Mouse (Mus musculus): ENCODE results near the gene Ndufs2. TPM values are rescaled to one million over a fixed set of nuclear protein-coding genes. Genes with fewer than 3 reads are reported as not detected.

The Ndufs2 gene
- polyA plus RNA-seq, 1 experiment from 2014 or later: 268 TPM

DNA sequence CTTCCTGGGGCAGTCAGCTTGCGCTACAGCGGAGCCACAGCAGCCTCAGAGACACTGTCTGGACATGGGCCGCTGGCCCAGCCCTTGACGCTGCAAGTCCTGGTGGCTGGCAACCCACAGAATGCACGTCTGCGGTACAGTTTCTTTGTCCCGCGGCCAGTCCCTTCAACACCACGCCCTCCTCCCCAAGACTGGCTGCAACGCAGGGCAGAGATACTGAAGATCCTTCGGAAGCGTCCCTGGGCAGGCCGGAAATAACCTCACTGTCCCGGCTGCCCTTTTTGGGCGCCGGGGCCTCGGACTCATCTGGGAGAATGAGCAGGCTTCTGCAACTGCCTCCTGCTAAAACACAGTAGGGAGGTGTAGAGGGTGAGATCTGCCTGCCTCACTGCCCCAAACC is 7.7 kb upstream of the Ndufs2 start:
- Histone ChIP-seq H3K4me3 (no peak overlapping the region), H3K27me3 (ENCODE audit: low read depth, poor library complexity, severe bottlenecking) (no peaks in the 10 kb centered on the region), H3K4me1 (peaks cover 21% of the 10 kb centered on the region), H3K9me3 (replicated peaks) (no peaks in the 10 kb centered on the region), H3K27ac (replicated peaks) (no peak overlapping the region), H3K36me3 (peaks cover 37% of the 10 kb centered on the region)
- 85% methylated on average over 17 of the region's 17 CpGs for WGBS
- no peak for DNase-seq (ENCODE audit: low spot score)

DNA sequence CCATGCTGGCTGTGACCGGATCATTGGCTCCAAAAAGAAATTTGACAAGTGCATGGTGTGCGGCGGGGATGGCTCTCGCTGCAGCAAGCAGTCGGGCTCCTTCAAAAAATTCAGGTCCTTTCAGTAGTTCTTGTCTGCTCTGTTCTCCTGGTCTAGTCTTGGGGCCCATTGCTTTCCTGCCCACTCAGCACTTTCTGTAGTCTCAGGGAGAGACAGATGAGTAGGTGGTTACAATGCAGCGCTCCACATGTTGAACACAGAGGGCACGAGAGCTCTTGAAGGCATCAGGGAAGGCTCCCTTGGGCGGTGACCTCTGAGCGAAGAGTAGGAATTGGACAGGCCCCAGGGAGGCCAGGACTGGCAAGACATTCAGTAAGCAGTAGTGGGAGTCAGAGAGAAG is 6.6 kb upstream of the Ndufs2 start:
- Histone ChIP-seq H3K4me1 (peaks cover 18% of the 10 kb centered on the region), H3K4me3 (no peak overlapping the region), H3K9me3 (replicated peaks) (no peaks in the 10 kb centered on the region), H3K36me3 (peaks cover 46% of the 10 kb centered on the region), H3K27ac (replicated peaks) (no peak overlapping the region), H3K27me3 (ENCODE audit: low read depth, poor library complexity, severe bottlenecking) (no peaks in the 10 kb centered on the region)
- no peak for DNase-seq (ENCODE audit: low spot score)
- WGBS: 90% methylated on average over 9 of the region's 9 CpGs

- H3K27ac ChIP-seq (replicated peaks): peak overlapping the region; percentile 6; the same call in 1 of the 2 replicates
- H3K4me1 ChIP-seq: peaks cover 18% of the 10 kb centered on the region
- WGBS: 66% methylated on average over 15 of the region's 15 CpGs
- peak overlapping the region; percentile 11; the same call in 1 of the 2 replicates for H3K4me3 ChIP-seq
- DNase-seq (ENCODE audit: low spot score): peak; percentile 69
- H3K27me3 ChIP-seq (ENCODE audit: low read depth, poor library complexity, severe bottlenecking): no peaks in the 10 kb centered on the region
- peaks cover 47% of the 10 kb centered on the region for H3K36me3 ChIP-seq
- no peaks in the 10 kb centered on the region for H3K9me3 ChIP-seq (replicated peaks)
Observed at GRCm38 (mm10) chr1:171256937-171257548, 5.9 kb upstream of the Ndufs2 start.

GRCm38 (mm10) chr1:171256095-171256818 is 5.1 kb upstream of the Ndufs2 start:
- Histone ChIP-seq H3K27ac (replicated peaks) (peak overlapping the region; percentile 6; the same call in 1 of the 2 replicates), H3K9me3 (replicated peaks) (no peaks in the 10 kb centered on the region), H3K4me3 (no peak overlapping the region), H3K27me3 (ENCODE audit: low read depth, poor library complexity, severe bottlenecking) (no peaks in the 10 kb centered on the region), H3K4me1 (peaks cover 24% of the 10 kb centered on the region), H3K36me3 (peaks cover 47% of the 10 kb centered on the region)
- no peak for DNase-seq (ENCODE audit: low spot score)
- WGBS: 88% methylated on average over 24 of the region's 24 CpGs

GRCm38 (mm10) chr1:171252415-171252814 is 1.2 kb upstream of the Ndufs2 start:
- Histone ChIP-seq H3K27ac (replicated peaks) (peak overlapping the region; percentile 86), H3K4me3 (peak overlapping the region; percentile 53), H3K27me3 (ENCODE audit: low read depth, poor library complexity, severe bottlenecking) (peaks cover 4% of the 10 kb centered on the region; the same call in 1 of the 2 replicates), H3K4me1 (peaks cover 59% of the 10 kb centered on the region), H3K36me3 (peaks cover 31% of the 10 kb centered on the region), H3K9me3 (replicated peaks) (no peaks in the 10 kb centered on the region)
- no peak for DNase-seq (ENCODE audit: low spot score)
- WGBS: 46% methylated on average over 17 of the region's 17 CpGs

GRCm38 (mm10) chr1:171251594-171252324 is 571 bp upstream of the Ndufs2 start:
- Histone ChIP-seq H3K9me3 (replicated peaks) (no peaks in the 10 kb centered on the region), H3K4me3 (peak overlapping the region; percentile 53), H3K27me3 (ENCODE audit: low read depth, poor library complexity, severe bottlenecking) (peaks cover 4% of the 10 kb centered on the region; the same call in 1 of the 2 replicates), H3K27ac (replicated peaks) (peak overlapping the region; percentile 86), H3K4me1 (peaks cover 63% of the 10 kb centered on the region), H3K36me3 (peaks cover 30% of the 10 kb centered on the region)
- WGBS: 1% methylated on average over 13 of the region's 13 CpGs
- DNase-seq (ENCODE audit: low spot score): peak; percentile 68

GRCm38 (mm10) chr1:171249913-171250600 is 1.1 kb downstream of the Ndufs2 start, which contains the start of gene Adamts4:
Gene Adamts4, plus strand, starts transcription at chr1:171250421.
- WGBS: 15% methylated on average over 5 of the region's 5 CpGs
- Histone ChIP-seq H3K4me1 (peaks cover 75% of the 10 kb centered on the region), H3K9me3 (replicated peaks) (no peaks in the 10 kb centered on the region), H3K36me3 (peaks cover 29% of the 10 kb centered on the region), H3K27me3 (ENCODE audit: low read depth, poor library complexity, severe bottlenecking) (peaks cover 4% of the 10 kb centered on the region; the same call in 1 of the 2 replicates), H3K27ac (replicated peaks) (peak within 1 kb of the TSS; percentile 86), H3K4me3 (peak within 1 kb of the TSS; percentile 53)
- DNase-seq (ENCODE audit: low spot score): peak; percentile 64

- H3K36me3 ChIP-seq: peaks cover 27% of the 10 kb centered on the region
- peak overlapping the region; percentile 88 for H3K4me3 ChIP-seq
- DNase-seq (ENCODE audit: low spot score): no peak
- H3K4me1 ChIP-seq: peaks cover 75% of the 10 kb centered on the region
- peaks cover 4% of the 10 kb centered on the region; the same call in 1 of the 2 replicates for H3K27me3 ChIP-seq (ENCODE audit: low read depth, poor library complexity, severe bottlenecking)
- no peaks in the 10 kb centered on the region for H3K9me3 ChIP-seq (replicated peaks)
- WGBS: 39% methylated on average over 3 of the region's 3 CpGs
- peak overlapping the region; percentile 95 for H3K27ac ChIP-seq (replicated peaks)
Observed at GRCm38 (mm10) chr1:171248386-171249226, 2.6 kb downstream of the Ndufs2 start.

GRCm38 (mm10) chr1:171247916-171248315 is 3.3 kb downstream of the Ndufs2 start:
- H3K27me3 ChIP-seq (ENCODE audit: low read depth, poor library complexity, severe bottlenecking): peaks cover 4% of the 10 kb centered on the region; the same call in 1 of the 2 replicates
- peak overlapping the region; percentile 95 for H3K27ac ChIP-seq (replicated peaks)
- 31% methylated on average over 4 of the region's 4 CpGs for WGBS
- no peak for DNase-seq (ENCODE audit: low spot score)
- no peaks in the 10 kb centered on the region for H3K9me3 ChIP-seq (replicated peaks)
- peaks cover 70% of the 10 kb centered on the region for H3K4me1 ChIP-seq
- H3K4me3 ChIP-seq: peak overlapping the region; percentile 88
- peaks cover 28% of the 10 kb centered on the region for H3K36me3 ChIP-seq

- H3K9me3 ChIP-seq (replicated peaks): no peaks in the 10 kb centered on the region
- peak overlapping the region; percentile 95 for H3K27ac ChIP-seq (replicated peaks)
- H3K4me1 ChIP-seq: peaks cover 66% of the 10 kb centered on the region
- H3K4me3 ChIP-seq: peak overlapping the region; percentile 88
- no peak for DNase-seq (ENCODE audit: low spot score)
- peaks cover 31% of the 10 kb centered on the region for H3K36me3 ChIP-seq
- WGBS: 11% methylated on average over 13 of the region's 13 CpGs
- peaks cover 4% of the 10 kb centered on the region; the same call in 1 of the 2 replicates for H3K27me3 ChIP-seq (ENCODE audit: low read depth, poor library complexity, severe bottlenecking)
Observed at GRCm38 (mm10) chr1:171247453-171247841, 3.7 kb downstream of the Ndufs2 start.

DNA sequence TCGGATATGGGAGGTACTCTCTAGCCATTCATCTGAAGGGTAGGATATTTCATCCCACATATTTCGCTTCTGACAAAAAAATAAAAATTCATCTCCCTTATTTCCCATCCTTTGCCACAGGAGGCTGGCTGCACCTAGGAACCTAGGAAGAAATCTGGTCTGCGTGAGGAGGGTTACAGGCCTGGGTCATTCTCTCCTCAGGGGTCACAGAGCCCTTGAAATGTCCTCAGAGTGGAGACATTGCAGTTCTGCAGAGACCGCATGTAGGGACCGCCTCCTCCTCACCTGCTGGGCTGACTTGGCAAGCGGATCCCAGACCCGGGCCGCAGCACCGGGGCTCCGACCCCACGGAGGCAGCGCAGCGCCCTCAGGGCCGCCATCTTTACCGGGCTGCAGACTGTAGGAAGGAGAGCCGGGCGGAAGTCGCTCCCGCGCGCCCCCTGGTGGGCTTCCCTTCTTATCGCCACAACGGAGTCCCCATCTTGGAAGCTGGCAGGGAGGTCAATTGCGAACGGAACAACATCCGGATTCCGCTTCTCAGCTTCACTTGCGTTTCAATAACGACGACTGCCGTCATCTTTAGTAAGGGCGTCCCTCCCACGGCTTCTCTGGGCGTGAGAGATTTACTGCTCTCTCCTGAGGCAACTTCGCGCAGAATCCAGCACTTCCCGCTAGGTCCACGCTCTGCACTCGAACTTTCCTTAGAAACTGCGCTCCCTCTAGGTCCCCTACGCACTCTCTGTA is 4.3 kb downstream of the Ndufs2 start:
- Histone ChIP-seq H3K9me3 (replicated peaks) (no peaks in the 10 kb centered on the region), H3K27ac (replicated peaks) (peak overlapping the region; percentile 95), H3K4me3 (peak overlapping the region; percentile 88), H3K27me3 (ENCODE audit: low read depth, poor library complexity, severe bottlenecking) (peaks cover 4% of the 10 kb centered on the region; the same call in 1 of the 2 replicates), H3K4me1 (peaks cover 60% of the 10 kb centered on the region), H3K36me3 (peaks cover 37% of the 10 kb centered on the region)
- under 1% methylated on average over 41 of the region's 41 CpGs for WGBS
- peak; percentile 97 for DNase-seq (ENCODE audit: low spot score)
